Mouse (Mus musculus) heart, adult 2 months (tissue): ENCODE results near the gene Efnb3. TPM values are rescaled to one million over a fixed set of nuclear protein-coding genes. Genes with fewer than 3 reads are reported as not detected.

Source experiments
- DNase-seq, 2 experiments: peaks; one replicate each; pipeline ENCODE4 v3.0.0; 2021
- H3K27ac ChIP-seq: fragments of 200-600 bp; 2 replicates; pipeline ENCODE4 v1.8.1; 2022
- H3K27me3 ChIP-seq: fragments of 200-500 bp; 2 replicates; pipeline ENCODE4 v1.6.1; 2012; ENCODE audit warnings: mild to moderate bottlenecking, low read length, inconsistent platforms, mixed read lengths; ENCODE audit not compliant: control insufficient read depth, insufficient read depth
- H3K36me3 ChIP-seq: fragments of 200-500 bp; 2 replicates; pipeline ENCODE4 v1.6.1; 2012; ENCODE audit warnings: low read length, inconsistent platforms; ENCODE audit not compliant: control insufficient read depth, insufficient read depth
- H3K4me1 ChIP-seq: fragments of 200-500 bp; 2 replicates; pipeline ENCODE4 v1.6.1; 2011; ENCODE audit warnings: low read length; ENCODE audit not compliant: control insufficient read depth, insufficient read depth
- H3K4me3 ChIP-seq: fragments of 200-600 bp; 2 replicates; pipeline ENCODE4 v1.8.1; 2022
- H3K79me2 ChIP-seq: fragments of 200-500 bp; replicated peaks from 2 replicates; pipeline ENCODE4 v1.6.1; 2012; ENCODE audit warnings: mild to moderate bottlenecking, inconsistent platforms, low read length, moderate library complexity, mixed read lengths; ENCODE audit not compliant: control insufficient read depth, insufficient read depth
- H3K9ac ChIP-seq: fragments of 200-500 bp; 2 replicates; pipeline ENCODE4 v1.6.1; 2012; ENCODE audit warnings: low read depth, mild to moderate bottlenecking, control low read depth, inconsistent platforms, low read length, mixed read lengths
- CTCF ChIP-seq: fragments of 200-600 bp; IDR thresholded peaks from 2 replicates; pipeline ENCODE4 v1.8.1; 2022; ENCODE audit warnings: antibody characterized with exemption, mild to moderate bottlenecking, moderate library complexity
- EP300 ChIP-seq: fragments of 200-500 bp; IDR thresholded peaks from 2 replicates; pipeline ENCODE4 v1.6.1; 2011; ENCODE audit warnings: low read depth, low read length, control low read depth; ENCODE audit not compliant: insufficient read depth
- POLR2A ChIP-seq: fragments of 200-500 bp; IDR thresholded peaks from 2 replicates; pipeline ENCODE4 v1.6.1; 2011; ENCODE audit warnings: mild to moderate bottlenecking, low read depth, low read length, control low read depth; ENCODE audit not compliant: insufficient read depth
- WGBS: fragments of 180-500 bp; shearing (Covaris S2); methylation state at CpG from one replicate; pipeline ENCODE4 v1.1.7; 2018; 5-methylcytosine and 5-hydroxymethylcytosine counted together
- intact Hi-C: fragments of 180-260 bp; cut with DNase I; formaldehyde crosslinking; loops from one replicate; pipeline ENCODE4 v1.15.1; 2025
- polyA plus RNA-seq: library from polyadenylated mRNA; depleted of rRNA; stranded (reverse); fragments of >200 nt; gene quantifications from 2 replicates; pipeline ENCODE4 v1.2.3, GENCODE M21; 2012
- total RNA-seq, 2 experiments: library from RNA; stranded (reverse); gene quantifications; 2 replicates each; pipeline ENCODE4 v1.2.3; 2021

Gene Efnb3
- total and polyA plus RNA-seq, 3 experiments: 57.4 to 106 (median 89.2) TPM

GRCm38 (mm10) chr11:69581147-69581688 is 21.2 kb upstream of the Efnb3 start:
- under 1% methylated on average over 36 of the region's 36 CpGs for WGBS
- Histone ChIP-seq H3K27me3 (no peaks in the 10 kb centered on the region), H3K79me2 (no peaks in the 10 kb centered on the region; the same call in 1 of the 2 replicates), H3K4me1 (peaks cover 5% of the 10 kb centered on the region), H3K27ac (peak overlapping the region; percentile 89), H3K36me3 (no peaks in the 10 kb centered on the region), H3K9ac (peak overlapping the region; percentile 62), H3K4me3 (peak overlapping the region; percentile 91)
- peak; percentile 92 to 94 for DNase-seq
- intact Hi-C loops: loop anchor here (1.0 to 5.0 kb wide), 2 partner anchors 22 to 101 kb away; partner anchors contain the start of gene Senp3
- TF ChIP-seq CTCF (peak; percentile 34), POLR2A (peak; percentile 59), EP300 (no peak)

- no peaks in the 10 kb centered on the region; the same call in 1 of the 2 replicates for H3K79me2 ChIP-seq
- intact Hi-C loops: loop anchor here (1.0 to 5.0 kb wide), 2 partner anchors 23 to 102 kb away; partner anchors contain the start of gene Senp3
These were observed 20.7 kb upstream of the Efnb3 start for GRCm38 (mm10) chr11:69580572-69581146.

GRCm38 (mm10) chr11:69580091-69580514 is 20.1 kb upstream of the Efnb3 start, which contains the start of the genes Wrap53 and Trp53:
Gene Wrap53 (minus strand): TSS chr11:69580255.
Gene Trp53 (plus strand): TSS chr11:69580359.
- H3K36me3 ChIP-seq: no peaks in the 10 kb centered on the region
- DNase-seq: peak; percentile 92 to 94
- under 1% methylated on average over 13 of the region's 13 CpGs for WGBS
- intact Hi-C loops: loop anchor here (5.0 kb wide), 1 partner anchor 102 kb away; the partner anchor contains the start of gene Senp3
- peak within 1 kb of the TSS; percentile 70 for H3K9ac ChIP-seq
- H3K4me3 ChIP-seq: peak within 1 kb of the TSS; percentile 91
- peaks cover 5% of the 10 kb centered on the region for H3K4me1 ChIP-seq
- peak within 1 kb of the TSS; percentile 89 for H3K27ac ChIP-seq
- no peaks in the 10 kb centered on the region; the same call in 1 of the 2 replicates for H3K79me2 ChIP-seq
- H3K27me3 ChIP-seq: no peaks in the 10 kb centered on the region
- TF ChIP-seq CTCF (no peak), POLR2A (peak; percentile 87), EP300 (peak; percentile 87)

More at GRCm38 (mm10) chr11:69580572-69581146, 20.7 kb upstream of the Efnb3 start:
- Histone ChIP-seq H3K4me3 (peak overlapping the region; percentile 91), H3K9ac (peak overlapping the region; percentile 62), H3K27me3 (no peaks in the 10 kb centered on the region), H3K27ac (peak overlapping the region; percentile 89), H3K36me3 (no peaks in the 10 kb centered on the region), H3K4me1 (peaks cover 5% of the 10 kb centered on the region)
- TF ChIP-seq CTCF (no peak), EP300 (no peak), POLR2A (no peak)
- no peak for DNase-seq
- WGBS: under 1% methylated on average over 25 of the region's 25 CpGs

- under 1% methylated on average over 39 of the region's 39 CpGs for WGBS
- Histone ChIP-seq H3K36me3 (no peaks in the 10 kb centered on the region), H3K4me3 (peak overlapping the region; percentile 91), H3K27ac (peak overlapping the region; percentile 89), H3K27me3 (no peaks in the 10 kb centered on the region), H3K4me1 (peaks cover 5% of the 10 kb centered on the region), H3K9ac (peak overlapping the region; percentile 70), H3K79me2 (no peaks in the 10 kb centered on the region; the same call in 1 of the 2 replicates)
- intact Hi-C loops: loop anchor here (1.0 to 5.0 kb wide), 5 partner anchors 33 to 182 kb away; partner anchors contain the start of genes Cyb5d1, Naa38, Senp3 and Tmem88
- TF ChIP-seq CTCF: no peak; the same call in 1 of the 2 replicates
- peak; percentile 97 for TF ChIP-seq EP300
- peak; percentile 68 for TF ChIP-seq POLR2A
- DNase-seq: peak; percentile 96 to 97
These were observed 19.4 kb upstream of the Efnb3 start for GRCm38 (mm10) chr11:69579128-69580017.

- intact Hi-C loops: loop anchor here (2.0 to 5.0 kb wide), 3 partner anchors 32 to 181 kb away; partner anchors contain the start of genes Cyb5d1, Naa38 and Tmem88
- H3K79me2 ChIP-seq: no peaks in the 10 kb centered on the region; the same call in 1 of the 2 replicates
- no peak for DNase-seq
- H3K9ac ChIP-seq: peak overlapping the region; percentile 70
- H3K27me3 ChIP-seq: no peaks in the 10 kb centered on the region
- H3K27ac ChIP-seq: peak overlapping the region; percentile 73
- no peak for TF ChIP-seq EP300
- no peak for TF ChIP-seq POLR2A
- TF ChIP-seq CTCF: no peak
- peaks cover 5% of the 10 kb centered on the region for H3K4me1 ChIP-seq
- WGBS: 19% methylated on average over 15 of the region's 15 CpGs
- peak overlapping the region; percentile 61 for H3K4me3 ChIP-seq
- H3K36me3 ChIP-seq: no peaks in the 10 kb centered on the region
These were observed 18.3 kb upstream of the Efnb3 start for GRCm38 (mm10) chr11:69578301-69578700.
